Mouse (Mus musculus): ENCODE measurements at regions not wholly inside any gene's neighbourhood (a gene's known extent, or its start where the extent isn't known, plus 50 kb on each side); places are given as distances from the start of the nearest gene placed in this dataset.

GRCm38 (mm10) chr2:103905681-103906080 is 52.1 kb upstream of the Lmo2 start:
- TF ChIP-seq MYOD1 (IDR thresholded peaks at IDR 0.05; ENCODE audit: control insufficient read depth, insufficient read length, low read depth) (no peak), CTCF (IDR thresholded peaks at IDR 0.05; ENCODE audit: control insufficient read depth, insufficient read depth, insufficient read length) (no peak)

Data from C2C12 (cell line).